Mouse (Mus musculus) bone marrow macrophage, adult 2 months (primary cell): ENCODE results near the gene Psma5.

Experiments
- CTCF ChIP-seq: IDR thresholded peaks from 2 replicates; pipeline ENCODE4 v1.5.1; 2012; ENCODE audit warnings: low read depth, mild to moderate bottlenecking, low read length, moderate library complexity
- POLR2A ChIP-seq: IDR thresholded peaks from 2 replicates; pipeline ENCODE4 v1.6.1; 2012; ENCODE audit warnings: mild to moderate bottlenecking, low read depth, low read length, borderline replicate concordance

DNA sequence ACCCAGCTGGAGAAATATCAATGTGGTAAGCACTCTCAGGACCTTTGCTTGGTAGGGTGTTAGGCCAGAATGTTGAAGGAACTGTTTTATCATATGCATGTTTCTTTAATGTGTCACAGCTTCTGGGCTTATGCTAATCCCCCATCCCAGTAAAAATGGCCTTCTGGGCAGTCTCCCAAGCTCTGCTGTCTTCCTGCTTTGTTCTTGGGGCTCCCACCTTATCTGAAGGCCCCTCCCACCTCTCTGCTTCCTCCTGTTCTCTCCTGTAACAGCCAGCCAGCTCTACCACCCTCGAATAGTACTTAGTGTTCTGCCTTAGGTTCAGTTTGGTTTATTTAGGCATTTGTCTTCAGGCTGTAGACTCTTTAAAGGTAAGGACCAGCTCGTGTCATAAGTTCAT lies 37.7 kb downstream of the Psma5 start:
- TF ChIP-seq POLR2A (no peak), CTCF (no peak)
